Mouse (Mus musculus): ENCODE data around the gene Dbn1. TPM values are rescaled to one million over a fixed set of nuclear protein-coding genes. Genes with fewer than 3 reads are reported as not detected.

The Dbn1 gene
- total and polyA plus RNA-seq, 3 experiments: 0.09 to 3.1 (median 0.59) TPM

GRCm38 (mm10) chr13:55431889-55432685 is 55.8 kb downstream of the Dbn1 start:
- Histone ChIP-seq H3K9ac (ENCODE audit: insufficient read depth, low read depth) (0 out of 2 replicates have a peak overlapping the region, but pooled peaks have one; percentile 6), H3K4me2 (ENCODE audit: insufficient read depth, low read depth, poor library complexity, severe bottlenecking) (peak overlapping the region; percentile 82), H3K36me3 (replicated peaks in 1 of 2; ENCODE audit: control insufficient read depth in 1 of 2, insufficient read depth in 1 of 2, low read length in 1 of 2) (no peaks in the 10 kb centered on the region), H3K9me3 (replicated peaks; ENCODE audit: low read length) (peaks cover 6% of the 10 kb centered on the region), H3K27ac (ENCODE audit: insufficient read depth, low read depth) (no peak overlapping the region), H3K4me3 (replicated peaks in 1 of 3; ENCODE audit: low read depth in 2 of 3, low read length in 2 of 3, poor library complexity in 1 of 3) (no peak overlapping the region), H3K27me3 (replicated peaks) (no peaks in the 10 kb centered on the region), H3K4me1 (ENCODE audit: control insufficient read depth in 1 of 2, insufficient read depth in 2 of 2) (peaks cover 13 to 36% of the 10 kb centered on the region in 2 experiments), H3K79me2 (replicated peaks; ENCODE audit: control insufficient read depth, extremely low read depth, insufficient read depth, poor library complexity, severe bottlenecking) (no peaks in the 10 kb centered on the region)
- dilution Hi-C loops (cut with MboI; ENCODE audit: extremely low pct_ligation_motif_present, extremely low pct_unique_long_range_greater_than_20kb, low sequenced_read_pairs): no loop called here
- in situ Hi-C loops (cut with MboI; ENCODE audit: low pct_ligation_motif_present, low pct_unique_long_range_greater_than_20kb, low sequenced_read_pairs): no loop called here
- TF ChIP-seq POLR2A (IDR thresholded peaks at IDR 0.05; ENCODE audit: low read depth, low read length) (peak; percentile 43; the same call in 1 of the 2 replicates), RAD21 (IDR thresholded peaks at IDR 0.05; ENCODE audit: low read depth, low read length) (no peak), TBP (conservative IDR thresholded peaks at IDR 0.05; ENCODE audit: low read depth, low read length) (peak; percentile 96), EP300 (IDR thresholded peaks at IDR 0.05; ENCODE audit: low read length) (peak; percentile 55), MAX (IDR thresholded peaks at IDR 0.05; ENCODE audit: low read length) (no peak), NELFE (IDR thresholded peaks at IDR 0.05; ENCODE audit: low read depth, low read length) (0 out of 2 replicates have a peak, but pooled peaks have one; percentile 44), ZMIZ1 (IDR thresholded peaks at IDR 0.05; ENCODE audit: low read depth, low read length) (peak; percentile 98), TCF12 (IDR thresholded peaks at IDR 0.05; ENCODE audit: low read depth, low read length) (0 out of 2 replicates have a peak, but pooled peaks have one; percentile 18), ELF1 (IDR thresholded peaks at IDR 0.05; ENCODE audit: low read depth, low read length) (peak; percentile 72)
- peak; percentile 77 for DNase-seq (ENCODE audit: extremely low read depth)

DNA sequence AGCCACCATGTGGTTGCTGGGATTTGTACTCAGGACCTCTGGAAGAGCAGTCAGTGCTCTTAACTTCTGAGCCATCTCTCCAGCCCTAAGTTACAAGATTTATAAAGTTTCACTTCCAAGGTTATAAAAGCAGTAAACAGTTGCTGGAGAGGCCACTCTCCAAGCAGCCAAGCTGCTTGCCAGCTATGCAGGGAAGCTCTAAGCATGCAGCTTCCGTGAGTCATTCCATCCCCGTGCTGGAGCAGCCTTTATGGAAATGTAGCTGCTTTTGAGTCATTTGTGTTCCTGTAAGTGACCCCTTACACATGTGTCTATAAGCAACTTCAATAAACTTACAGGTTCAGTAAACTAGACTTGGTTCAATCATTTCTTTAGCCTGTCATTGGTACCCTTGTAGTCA is 57.3 kb downstream of the Dbn1 start:
- peaks cover 13 to 40% of the 10 kb centered on the region in 2 experiments for H3K4me1 ChIP-seq (ENCODE audit: control insufficient read depth in 1 of 2, insufficient read depth in 2 of 2)
- DNase-seq (ENCODE audit: extremely low read depth): no peak
- in situ Hi-C loops (cut with MboI; ENCODE audit: low pct_ligation_motif_present, low pct_unique_long_range_greater_than_20kb, low sequenced_read_pairs): no loop called here
- dilution Hi-C loops (cut with MboI; ENCODE audit: extremely low pct_ligation_motif_present, extremely low pct_unique_long_range_greater_than_20kb, low sequenced_read_pairs): no loop called here
- no peaks in the 10 kb centered on the region for H3K36me3 ChIP-seq (replicated peaks in 1 of 2; ENCODE audit: control insufficient read depth in 1 of 2, insufficient read depth in 1 of 2, low read length in 1 of 2)
- H3K4me3 ChIP-seq (replicated peaks in 1 of 3; ENCODE audit: low read depth in 2 of 3, low read length in 2 of 3, poor library complexity in 1 of 3): no peak overlapping the region
- TF ChIP-seq KAT2A (IDR thresholded peaks at IDR 0.05; ENCODE audit: insufficient replicate concordance, low read length) (no peak), CTCF (conservative IDR thresholded peaks at IDR 0.05 in 1 of 2, IDR thresholded peaks at IDR 0.05 in 1 of 2; ENCODE audit: low read depth in 2 of 2, low read length in 2 of 2) (no peak), IRF4 (IDR thresholded peaks at IDR 0.05; ENCODE audit: low read depth, low read length) (no peak), SMC3 (IDR thresholded peaks at IDR 0.05; ENCODE audit: low read depth, low read length) (no peak), ELF1 (IDR thresholded peaks at IDR 0.05; ENCODE audit: low read depth, low read length) (no peak), USF1 (IDR thresholded peaks at IDR 0.05; ENCODE audit: low read depth, low read length) (no peak), UBTF (IDR thresholded peaks at IDR 0.05; ENCODE audit: low read depth, low read length) (no peak), MAX (IDR thresholded peaks at IDR 0.05; ENCODE audit: low read length) (no peak), MAFK (IDR thresholded peaks at IDR 0.05; ENCODE audit: insufficient replicate concordance, low read length) (no peak), MXI1 (IDR thresholded peaks at IDR 0.05; ENCODE audit: low read depth, low read length) (no peak), ETS1 (conservative IDR thresholded peaks at IDR 0.05; ENCODE audit: low read depth, low read length) (no peak), CHD1 (IDR thresholded peaks at IDR 0.05; ENCODE audit: low read depth, low read length) (no peak), GABPA (IDR thresholded peaks at IDR 0.05; ENCODE audit: insufficient replicate concordance, low read depth, low read length) (no peak)
- H3K27ac ChIP-seq (ENCODE audit: insufficient read depth, low read depth): no peak overlapping the region
- H3K9ac ChIP-seq (ENCODE audit: insufficient read depth, low read depth): no peak overlapping the region
- peaks cover 6% of the 10 kb centered on the region for H3K9me3 ChIP-seq (replicated peaks; ENCODE audit: low read length)
- H3K27me3 ChIP-seq (replicated peaks): no peaks in the 10 kb centered on the region
- no peak overlapping the region for H3K4me2 ChIP-seq (ENCODE audit: insufficient read depth, low read depth, poor library complexity, severe bottlenecking)
- H3K79me2 ChIP-seq (replicated peaks; ENCODE audit: control insufficient read depth, extremely low read depth, insufficient read depth, poor library complexity, severe bottlenecking): no peaks in the 10 kb centered on the region
